Mouse (Mus musculus) spleen, adult 18-20 months (tissue): Measurements from ENCODE around the gene Glrx3.
"Not testable (repeated sequence)": the region's sequence is repeated elsewhere in the genome, so short reads cannot be mapped to it uniquely, and the experiment has no call there.

Experiments
- DNase-seq, 2 experiments: peaks; one replicate each; pipeline ENCODE4 v3.0.0; 2022; ENCODE audit warnings: mixed read lengths in 2 of 2

The Glrx3 gene

DNA sequence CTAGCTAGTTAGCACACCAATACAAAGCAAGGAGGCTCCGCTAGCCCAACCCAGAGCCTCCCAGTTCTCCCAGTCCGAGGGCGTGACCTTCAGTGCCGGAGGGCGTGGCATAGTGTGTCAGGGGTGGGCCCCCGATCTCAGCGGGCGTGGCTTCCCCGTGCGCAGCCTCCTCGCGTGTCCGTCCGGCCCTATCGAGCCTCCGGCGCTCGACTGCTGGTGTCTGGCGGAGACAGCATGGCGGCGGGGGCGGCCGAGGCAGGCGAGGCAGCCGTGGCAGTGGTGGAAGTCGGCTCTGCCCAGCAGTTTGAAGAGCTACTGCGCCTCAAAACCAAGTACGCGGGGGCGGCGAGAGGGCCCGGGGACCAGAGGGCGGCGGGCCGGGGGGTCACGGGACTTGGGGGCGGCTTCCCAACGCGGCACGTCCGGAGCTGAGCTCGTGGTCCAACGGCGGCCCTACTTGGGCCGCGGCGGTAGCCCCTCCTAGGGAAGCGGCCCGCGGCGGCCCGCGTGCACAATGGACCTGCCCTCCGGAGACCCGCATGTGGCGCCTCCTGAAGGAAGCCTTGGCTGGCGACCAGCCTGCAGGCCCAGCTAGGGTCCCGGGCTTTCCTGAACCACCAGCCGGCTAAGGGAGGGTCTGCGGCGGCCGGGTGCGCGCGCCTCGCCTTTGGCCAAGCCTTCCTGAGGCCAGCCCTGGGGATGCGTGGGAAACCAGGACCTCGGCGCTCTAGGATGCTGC lies at the start of gene Glrx3:
TSS of gene Glrx3 (plus strand) at position 175 of the 739 bp plus-strand sequence.
- peak; percentile 90 to 96 for DNase-seq

- DNase-seq: no peak
Measured at GRCm38 (mm10) chr7:137387863-137388262, 49.6 kb upstream of the Glrx3 start.

- no peak for DNase-seq
Measured at GRCm38 (mm10) chr7:137395421-137395820, 42.0 kb upstream of the Glrx3 start.

- no peak for DNase-seq
Measured at GRCm38 (mm10) chr7:137397361-137397910, 40.0 kb upstream of the Glrx3 start.

DNA sequence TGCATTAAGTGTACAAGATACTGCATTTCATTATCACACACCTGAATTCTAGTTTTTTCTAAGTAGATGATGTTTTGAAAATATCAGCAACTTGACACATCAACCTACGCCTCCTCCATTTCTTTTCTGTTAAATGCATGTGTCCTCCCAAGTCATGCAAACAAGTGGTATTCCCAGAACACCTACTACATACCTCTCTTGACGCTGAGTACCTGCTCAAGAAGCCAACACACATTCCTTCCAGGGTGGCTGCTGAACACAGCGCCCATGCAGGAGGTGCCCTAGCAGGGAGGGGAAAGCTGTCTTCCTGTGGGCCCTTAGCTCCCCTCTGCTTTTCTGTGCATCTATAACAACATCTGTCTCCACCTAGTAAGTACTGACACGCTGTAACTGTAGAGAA lies 38.4 kb upstream of the Glrx3 start:
- no peak for DNase-seq

- no peak for DNase-seq
Measured at GRCm38 (mm10) chr7:137404146-137404545, 33.3 kb upstream of the Glrx3 start.

DNA sequence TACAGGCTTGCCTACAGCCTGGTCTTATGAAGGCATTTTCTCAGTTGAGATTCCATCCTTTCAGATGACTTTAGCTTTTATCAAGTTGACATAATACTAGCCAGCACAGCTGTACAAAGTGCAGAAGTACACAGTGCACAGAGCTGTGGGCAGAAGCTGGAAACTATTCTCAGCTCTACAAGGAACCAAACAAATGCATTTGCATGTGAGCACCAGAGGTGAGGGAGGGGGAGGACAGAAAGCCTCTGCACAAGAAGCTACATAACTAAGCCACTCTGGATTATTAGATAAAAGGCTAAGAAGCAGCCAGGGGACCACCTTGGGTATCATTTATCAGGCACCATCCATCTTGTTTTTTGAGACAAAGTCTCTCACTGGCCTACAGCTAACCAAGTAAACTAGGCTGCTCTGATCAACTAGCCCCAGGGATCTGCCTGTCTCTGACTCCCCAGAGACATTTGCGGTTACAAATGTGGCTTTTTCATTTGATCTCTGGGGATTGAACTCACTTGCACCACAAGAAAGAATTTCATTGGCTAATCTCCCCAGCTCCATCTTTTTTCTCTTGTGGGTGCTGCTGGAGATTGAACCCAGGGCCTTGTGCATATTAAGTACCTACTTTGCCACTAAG lies 29.9 kb upstream of the Glrx3 start:
- DNase-seq: peak; percentile 13 to 23

- peak; percentile 91 to 99 for DNase-seq
Measured at GRCm38 (mm10) chr7:137410337-137411197, 26.8 kb upstream of the Glrx3 start, which contains the start of gene 9430038I01Rik. 9430038I01Rik (minus strand) TSS chr7:137410762.

DNA sequence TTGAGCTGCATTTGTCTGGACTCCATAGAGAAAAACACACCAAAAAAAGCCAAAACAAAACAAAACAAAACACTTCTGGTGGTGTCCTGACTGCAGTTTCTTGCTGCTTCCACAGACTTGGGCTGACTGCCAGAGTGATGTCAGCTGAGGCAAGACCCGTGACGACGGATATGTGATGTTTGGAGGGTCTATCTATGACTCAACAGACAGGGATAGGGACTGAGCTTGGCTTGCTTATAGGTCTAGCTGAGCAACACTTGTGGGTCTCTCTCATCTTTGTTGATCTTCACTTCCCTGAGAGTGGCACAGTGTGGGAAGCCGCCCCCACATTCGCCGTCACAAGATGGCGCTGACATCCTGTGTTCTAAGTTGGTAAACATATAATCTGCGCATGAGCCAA lies 22.7 kb upstream of the Glrx3 start:
- DNase-seq: no peak

GRCm38 (mm10) chr7:137420550-137420949 lies 16.9 kb upstream of the Glrx3 start:
- no peak for DNase-seq

GRCm38 (mm10) chr7:137421236-137421635 lies 16.2 kb upstream of the Glrx3 start:
- no peak for DNase-seq

- no peak for DNase-seq
Measured at GRCm38 (mm10) chr7:137426693-137427092, 10.7 kb upstream of the Glrx3 start.

GRCm38 (mm10) chr7:137431769-137432603 lies 5.4 kb upstream of the Glrx3 start:
- DNase-seq: no peak

GRCm38 (mm10) chr7:137436901-137437300 lies 513 bp upstream of the Glrx3 start:
- DNase-seq: peak in 1 of 2 experiments; percentile 5

DNA sequence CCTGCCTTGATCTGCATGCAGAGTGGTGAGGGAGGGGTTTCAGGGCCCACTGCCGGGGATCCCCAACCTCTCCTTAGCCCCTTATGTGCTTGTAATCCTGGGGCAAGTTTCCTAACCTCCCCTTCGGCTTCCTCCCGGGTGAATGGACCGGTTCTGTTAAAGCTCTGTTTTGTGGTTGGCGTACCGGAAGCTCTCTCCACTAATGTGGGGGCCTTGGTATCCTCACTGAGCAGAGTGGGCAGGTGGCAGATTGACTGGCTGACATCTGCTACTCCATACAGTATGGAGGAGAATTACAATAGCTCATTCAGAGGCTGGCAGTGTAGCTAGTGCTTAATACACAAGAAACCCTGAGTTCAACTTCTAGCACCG lies 751 bp downstream of the Glrx3 start:
- DNase-seq: peak in 1 of 2 experiments; percentile 10

DNA sequence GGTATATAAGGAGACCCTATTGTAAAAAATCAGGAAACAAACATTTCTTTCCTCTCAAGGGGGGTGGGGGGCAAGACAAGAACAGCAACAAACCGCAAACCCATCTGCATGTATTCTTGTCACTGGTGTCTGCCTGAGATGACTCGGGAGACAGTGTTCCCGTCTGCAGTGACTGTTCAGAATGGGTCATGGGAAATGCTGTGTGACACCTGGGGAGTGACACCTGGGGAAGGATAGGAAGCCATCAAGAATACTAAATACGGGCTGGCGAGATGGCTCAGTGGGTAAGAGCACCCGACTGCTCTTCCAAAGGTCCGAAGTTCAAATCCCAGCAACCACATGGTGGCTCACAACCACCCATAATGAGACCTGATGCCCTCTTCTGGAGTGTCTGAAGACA lies 1.5 kb downstream of the Glrx3 start:
- not testable (repeated sequence) for DNase-seq

DNA sequence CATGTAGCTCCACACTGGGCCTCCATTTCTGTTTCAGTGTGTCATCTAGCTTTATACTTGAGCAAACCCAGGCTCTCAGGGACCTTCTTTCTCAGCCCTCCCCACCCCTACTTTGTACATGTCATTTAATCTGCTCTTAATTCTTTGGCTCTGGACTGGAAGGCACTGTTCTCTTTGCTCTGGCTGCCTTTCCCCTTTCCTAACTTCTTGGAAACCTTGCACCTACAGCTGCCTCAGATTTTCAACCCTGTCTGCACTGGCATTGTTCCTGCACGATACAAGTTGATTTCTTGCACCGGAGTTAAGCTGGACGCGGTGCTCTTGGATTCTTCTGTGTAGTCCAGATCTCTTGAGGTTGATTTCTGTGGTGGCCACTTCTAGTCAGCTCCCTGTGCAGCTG lies 5.5 kb downstream of the Glrx3 start:
- no peak for DNase-seq

DNA sequence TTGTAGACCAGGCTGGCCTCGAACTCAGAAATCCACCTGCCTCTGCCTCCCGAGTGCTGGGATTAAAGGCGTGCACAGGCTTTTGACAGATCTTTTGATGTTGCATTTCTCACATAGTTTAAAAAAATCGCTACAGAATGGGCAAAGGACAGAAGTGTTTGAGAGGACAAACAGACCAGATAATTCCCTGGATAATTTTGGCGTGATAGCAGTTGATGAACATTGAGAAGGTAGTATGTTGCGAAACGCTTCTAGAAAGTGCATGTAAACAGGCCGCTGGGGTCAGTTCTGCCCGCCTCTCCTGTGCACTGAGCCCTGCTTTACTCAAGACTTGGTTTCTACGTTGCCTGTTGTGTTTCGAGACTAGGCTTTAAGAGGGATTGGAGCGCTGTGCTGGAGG lies 7.9 kb downstream of the Glrx3 start:
- no peak for DNase-seq

DNA sequence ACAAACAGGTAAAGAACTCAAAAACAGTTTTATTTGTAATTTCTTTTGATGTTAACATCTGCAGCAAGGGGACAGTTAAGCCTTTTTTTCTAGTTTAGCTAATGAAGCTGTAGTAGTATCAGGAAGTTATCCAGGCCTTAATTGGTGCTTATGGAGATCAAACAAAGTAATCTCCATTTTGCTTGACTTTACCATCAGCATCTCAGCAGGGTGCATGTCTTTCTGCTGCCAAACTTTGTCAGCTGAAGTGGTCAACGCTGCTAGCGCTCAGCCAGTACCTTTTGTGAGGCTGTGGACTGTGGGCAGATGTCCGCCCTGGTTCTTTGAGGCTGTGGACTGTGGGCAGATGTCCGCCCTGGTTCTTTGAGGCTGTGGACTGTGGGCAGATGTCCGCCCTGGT lies 24.0 kb downstream of the Glrx3 start:
- DNase-seq: no peak

GRCm38 (mm10) chr7:137468174-137468573 lies 30.8 kb downstream of the Glrx3 start:
- DNase-seq: no peak

DNA sequence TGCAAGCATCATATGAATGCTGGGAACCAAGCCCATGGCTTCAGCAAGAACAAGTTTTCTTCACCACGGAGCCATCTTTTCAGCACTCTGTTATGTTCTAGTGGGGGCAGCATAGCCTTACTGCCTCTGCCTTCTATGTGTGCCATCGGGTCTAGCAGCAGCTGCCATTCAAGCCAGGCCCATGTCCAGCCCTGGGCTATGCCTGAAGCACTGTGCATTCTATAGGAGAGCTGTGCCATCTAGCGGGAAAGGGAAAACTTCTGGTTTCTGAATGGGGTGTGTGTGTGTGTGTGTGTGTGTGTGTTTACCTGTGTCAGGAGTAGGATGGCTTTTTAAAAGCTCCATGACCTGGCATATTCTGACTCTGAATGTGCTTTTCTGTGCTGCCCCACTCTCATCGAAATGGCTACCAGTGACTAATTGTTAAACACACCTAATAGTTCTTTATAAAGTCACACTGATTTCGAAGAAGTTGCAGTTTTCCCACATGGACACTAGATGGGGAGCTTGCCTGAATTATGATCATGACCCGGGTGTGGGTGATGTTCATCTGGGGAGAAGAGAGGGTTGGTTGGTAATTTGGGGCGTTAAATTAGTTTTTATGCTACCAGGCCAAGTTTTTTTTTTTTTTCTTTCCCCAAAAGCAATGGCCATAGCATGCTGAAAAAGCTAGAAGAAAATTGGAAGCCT lies 34.2 kb downstream of the Glrx3 start:
- no peak for DNase-seq

GRCm38 (mm10) chr7:137472149-137472548 lies 34.7 kb downstream of the Glrx3 start:
- no peak for DNase-seq
